Mouse (Mus musculus) activated CD4-positive, CD25-positive, alpha-beta regulatory T cell (primary cell): Measurements from ENCODE around the gene Naa80. TPM values are rescaled to one million over a fixed set of nuclear protein-coding genes. Genes with fewer than 3 reads are reported as not detected.

Experiments
- polyA plus RNA-seq, 2 experiments: library from polyadenylated mRNA; unstranded; fragments of 100-300 nt; shearing (Covaris generic); gene quantifications; one replicate each; pipeline ENCODE4 v1.2.1; 2017

Naa80 gene
- polyA plus RNA-seq = 10 to 100 TPM; 16.1 to 17.3 TPM

GRCm38 (mm10) chr9:107578587-107578986 lies at the start of gene Naa80:
TSS of gene Naa80 (plus strand) at chr9:107578887.

DNA sequence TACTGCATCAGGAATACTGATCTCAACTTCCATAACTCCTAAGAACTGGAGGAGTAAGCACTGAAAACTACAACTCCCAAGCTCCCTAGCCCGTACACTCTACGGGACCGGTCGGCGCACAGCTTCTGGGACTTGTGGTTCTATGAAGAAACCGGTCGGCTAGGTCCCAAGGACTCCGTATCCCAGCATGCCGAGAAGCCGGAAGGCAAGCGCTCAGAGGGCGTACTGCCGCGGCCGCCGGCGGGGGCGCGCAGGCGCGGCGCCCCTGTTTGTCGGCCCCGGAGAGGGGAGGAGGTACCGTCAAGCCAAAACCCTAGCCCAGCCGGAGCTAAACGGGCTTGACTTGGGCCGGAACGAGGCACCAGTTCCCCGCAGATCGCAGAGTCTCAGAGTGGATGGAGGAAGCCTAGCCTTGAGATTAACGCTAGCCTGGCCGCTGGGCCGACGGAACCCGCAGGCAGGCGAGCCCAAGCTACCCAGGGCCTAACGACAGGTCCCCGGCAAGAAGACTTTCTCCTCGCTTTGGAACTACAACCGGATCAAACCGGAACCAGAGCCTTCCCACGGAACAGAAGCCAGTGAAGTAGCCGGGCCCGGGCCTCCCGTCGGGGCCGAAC lies 44.8 kb upstream of the Naa80 start, which contains the start of gene Tmem115:
Tmem115 (plus strand) TSS at position 155 of the 617 bp plus-strand sequence.

GRCm38 (mm10) chr9:107541474-107542351 lies 37.0 kb upstream of the Naa80 start, which contains the start of the genes Cyb561d2 and Nprl2:
TSS of gene Cyb561d2 (minus strand) at chr9:107542193.
TSS of gene Nprl2 (plus strand) at chr9:107542226.

DNA sequence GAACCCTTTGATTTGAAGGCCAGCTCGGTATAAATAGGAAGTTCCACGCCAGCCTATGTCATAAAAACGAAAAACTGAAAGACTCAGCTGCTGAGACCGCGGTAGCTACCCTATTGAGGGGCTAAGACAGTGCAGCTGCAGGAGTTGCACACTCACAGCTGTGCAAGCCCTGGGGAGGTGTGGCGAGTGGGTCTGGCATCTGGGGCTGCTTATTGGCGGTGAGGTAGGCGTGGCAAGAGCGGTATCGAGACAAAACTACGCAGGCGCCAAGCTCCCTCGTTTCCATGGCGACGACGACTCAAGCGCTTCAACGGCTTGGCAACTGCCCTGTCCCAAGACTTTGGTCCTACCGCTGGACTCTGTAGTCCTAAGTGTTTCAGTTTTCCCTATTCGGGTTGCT lies 31.7 kb upstream of the Naa80 start, which contains the start of gene Zmynd10:
Zmynd10 (plus strand) TSS at position 273 of the 400 bp plus-strand sequence.

GRCm38 (mm10) chr9:107551117-107551889 lies 27.4 kb upstream of the Naa80 start, which contains the start of gene Rassf1:
TSS of gene Rassf1 (plus strand) at chr9:107551555.

GRCm38 (mm10) chr9:107563029-107563581 lies 15.6 kb upstream of the Naa80 start, which contains the start of gene Tusc2:
TSS of gene Tusc2 (plus strand) at chr9:107563255.

GRCm38 (mm10) chr9:107567702-107568319 lies 10.9 kb upstream of the Naa80 start, which contains the start of gene Hyal2:
TSS of gene Hyal2 (plus strand) at chr9:107567945.

GRCm38 (mm10) chr9:107576357-107577107 lies 2.2 kb upstream of the Naa80 start, which contains the start of gene Hyal1:
TSS of gene Hyal1 (plus strand) at chr9:107576927.

DNA sequence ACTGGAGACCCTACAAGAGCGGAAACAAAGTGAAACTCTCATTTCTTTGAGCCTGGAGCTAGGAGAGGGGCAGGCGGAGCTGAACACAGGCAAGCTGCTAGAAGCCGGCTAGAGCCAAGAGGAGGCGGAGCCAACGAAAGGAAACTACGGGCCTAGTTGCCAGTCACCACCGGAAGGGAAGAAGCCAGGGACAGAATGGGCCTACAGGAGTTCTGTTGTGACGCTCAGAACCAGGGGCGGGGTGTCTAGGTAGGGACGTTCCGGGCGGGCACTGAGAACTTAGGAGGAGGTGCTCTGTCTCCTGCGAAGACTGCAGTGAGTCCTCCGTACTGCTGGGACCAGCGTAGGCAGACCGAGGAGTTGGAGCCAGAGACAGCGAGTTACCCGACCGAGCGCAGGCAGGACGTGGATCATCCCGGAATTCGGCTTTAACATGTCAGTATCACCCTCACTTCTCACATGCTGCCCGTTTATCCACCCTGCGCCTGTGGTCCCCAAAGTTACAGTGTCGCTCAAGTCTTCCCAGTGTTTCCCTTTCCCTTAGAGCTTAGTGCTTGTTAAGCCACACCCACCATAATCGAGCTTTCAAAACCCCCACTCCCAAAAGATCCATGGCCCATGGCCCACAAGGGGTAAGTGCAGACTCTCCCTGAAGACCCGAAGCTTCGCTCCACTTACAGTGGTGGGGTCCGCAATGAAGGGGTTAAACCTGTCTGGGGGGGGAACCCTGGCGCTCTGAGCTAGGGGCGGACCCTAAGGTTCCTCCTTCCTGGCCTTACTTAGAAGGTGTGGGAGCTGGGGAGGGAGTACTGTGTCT lies 2.0 kb downstream of the Naa80 start, which contains the start of gene Hyal3:
Hyal3 (plus strand) TSS at position 318 of the 817 bp plus-strand sequence.

DNA sequence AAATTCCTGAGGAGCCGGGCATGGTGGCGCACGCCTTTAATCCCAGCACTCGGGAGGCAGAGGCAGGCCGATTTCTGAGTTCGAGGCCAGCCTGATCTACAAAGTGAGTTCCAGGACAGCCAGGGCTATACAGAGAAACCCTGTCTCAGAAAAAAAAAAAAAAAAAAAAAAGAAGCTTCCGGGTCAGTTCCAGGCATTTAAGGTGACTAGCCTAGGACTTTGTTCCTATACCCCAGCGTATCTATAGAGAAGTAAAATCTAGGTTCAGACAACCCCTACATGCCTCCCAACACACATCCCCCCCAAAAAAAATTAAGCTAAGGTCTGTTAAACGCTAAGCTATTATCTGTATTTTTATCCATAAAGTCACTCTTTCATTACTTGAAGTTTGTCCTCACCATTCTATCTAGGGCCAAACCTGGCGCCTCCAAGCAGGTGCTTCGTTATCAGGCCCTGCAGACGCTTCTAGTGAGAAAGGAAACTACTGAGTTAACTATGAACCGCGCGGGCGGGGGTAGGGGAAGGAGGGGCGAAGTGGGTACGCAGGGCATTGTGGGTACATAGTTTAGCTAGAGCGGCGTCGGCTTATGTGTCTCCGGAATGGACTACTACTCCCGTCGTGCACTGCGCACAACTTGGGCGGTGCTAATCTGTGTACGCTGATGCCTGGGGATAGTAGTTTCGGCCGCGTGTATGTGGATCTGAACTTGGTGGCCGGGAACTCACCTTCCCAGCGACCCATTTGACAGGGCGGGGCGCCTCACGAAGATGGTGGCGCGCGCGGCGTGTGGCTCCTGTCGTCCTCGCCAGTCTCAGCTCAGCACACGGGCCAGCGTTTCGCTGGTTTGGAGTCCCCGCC lies 8.5 kb downstream of the Naa80 start, which contains the start of gene Ifrd2:
Ifrd2 (plus strand) TSS at position 669 of the 859 bp plus-strand sequence.

GRCm38 (mm10) chr9:107608741-107609432 lies 30.2 kb downstream of the Naa80 start, which contains the start of gene Sema3b:
TSS of gene Sema3b (minus strand) at chr9:107609229.

Other genes starting within 250 kb of the Naa80 start
- gene Hemk1, start 240.5 kb upstream of the Naa80 start, polyA plus RNA-seq = 10 to 100 TPM; 27.5 to 29.5 TPM
- gene 6430571L13Rik, start 238.3 kb upstream of the Naa80 start, polyA plus RNA-seq = 1 to 10 TPM; 4.2 to 7.3 TPM
- gene Cacna2d2, start 179.3 kb upstream of the Naa80 start, polyA plus RNA-seq = under 1 TPM; 0.44 to 0.79 TPM
- 10 to 100 TPM; 35.0 to 47.6 TPM for gene Tmem115, start 44.9 kb upstream of the Naa80 start, polyA plus RNA-seq
- 10 to 100 TPM; 63.1 to 79.1 TPM for gene Cyb561d2, start 36.7 kb upstream of the Naa80 start, polyA plus RNA-seq
- 10 to 100 TPM; 53.9 to 58.7 TPM for gene Nprl2, start 36.7 kb upstream of the Naa80 start, polyA plus RNA-seq
- gene Zmynd10, start 31.6 kb upstream of the Naa80 start, polyA plus RNA-seq = 1 to 10 TPM in 1 of 2 experiments, under 1 TPM in 1; 0.59 to 4.4 TPM
- gene Rassf1, start 27.3 kb upstream of the Naa80 start, polyA plus RNA-seq = 10 to 100 TPM; 70.8 to 86.0 TPM
- 10 to 100 TPM; 37.4 to 44.3 TPM for gene Tusc2, start 15.6 kb upstream of the Naa80 start, polyA plus RNA-seq
- gene Hyal2, start 10.9 kb upstream of the Naa80 start, polyA plus RNA-seq = 10 to 100 TPM in 1 of 2 experiments, 1 to 10 TPM in 1; 7.5 to 15.3 TPM
- gene Hyal1, start 2.0 kb upstream of the Naa80 start, polyA plus RNA-seq = 1 to 10 TPM; 3.1 to 4.6 TPM
- gene Hyal3, start 1.9 kb downstream of the Naa80 start, polyA plus RNA-seq = under 1 TPM; 0.50 to 0.63 TPM
- gene Ifrd2, start 8.8 kb downstream of the Naa80 start, polyA plus RNA-seq = 10 to 100 TPM; 13.5 to 21.8 TPM
- gene Sema3b, start 30.3 kb downstream of the Naa80 start, polyA plus RNA-seq = not detected
- 100 to 1,000 TPM; 909 to 958 TPM for gene Gnai2, start 56.5 kb downstream of the Naa80 start, polyA plus RNA-seq
- under 1 TPM in 1 of 2 experiments, not detected in 1; 0.07 TPM for gene Slc38a3, start 90.6 kb downstream of the Naa80 start, polyA plus RNA-seq
- not detected for gene Gnat1, start 100.8 kb downstream of the Naa80 start, polyA plus RNA-seq
- gene Sema3f, start 131.6 kb downstream of the Naa80 start, polyA plus RNA-seq = under 1 TPM in 1 of 2 experiments, not detected in 1; 0.06 TPM
- 100 to 1,000 TPM; 250 to 272 TPM for gene Rbm5, start 192.1 kb downstream of the Naa80 start, polyA plus RNA-seq